Mouse (Mus musculus): ENCODE measurements around the gene Adamts6. TPM values are rescaled to one million over a fixed set of nuclear protein-coding genes. Genes with fewer than 3 reads are reported as not detected.

Adamts6 gene
- polyA plus RNA-seq, 1 experiment = 0.02 TPM

DNA sequence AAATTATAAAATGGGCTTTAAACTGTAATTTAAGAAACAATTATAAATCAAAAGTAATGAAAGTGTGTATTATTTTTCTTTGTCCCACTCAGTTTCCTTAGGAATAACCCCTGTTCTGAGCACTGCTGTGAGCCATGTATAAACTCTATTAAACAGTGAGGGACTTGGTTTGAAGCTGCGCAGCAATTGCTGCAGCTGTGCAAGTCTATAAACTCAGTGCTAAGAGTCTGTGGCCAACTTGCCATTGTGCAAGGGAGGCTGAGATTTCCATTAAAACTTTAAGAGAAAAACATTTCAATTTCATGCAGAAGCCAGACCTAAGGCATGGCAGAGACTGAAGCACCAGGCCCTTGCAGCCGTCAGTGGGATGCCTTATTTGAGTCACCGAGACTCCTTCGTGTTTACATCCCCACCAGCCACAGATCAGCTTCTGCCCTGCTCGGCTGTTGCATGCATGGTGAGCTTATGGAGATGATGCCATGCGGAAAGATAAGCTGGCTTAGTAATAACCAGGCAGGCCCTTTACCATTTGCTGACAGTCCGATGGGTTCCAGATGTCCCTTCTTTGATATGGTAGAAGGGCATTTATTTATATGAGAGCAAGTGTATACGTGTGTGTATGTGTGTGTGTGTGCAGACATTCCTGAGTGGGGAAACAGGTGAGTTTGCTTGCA, 206.7 kb downstream of the Adamts6 start:
- Histone ChIP-seq H3K4me1 (no peaks in the 10 kb centered on the region), H3K9me3 (no peaks in the 10 kb centered on the region), H3K36me3 (replicated peaks; ENCODE audit: low read length) (peaks cover 21% of the 10 kb centered on the region), H3K4me3 (replicated peaks) (no peak overlapping the region), H3K27me3 (replicated peaks) (no peaks in the 10 kb centered on the region)
- TF ChIP-seq GATA1 (IDR thresholded peaks at IDR 0.05; ENCODE audit: borderline replicate concordance, low read length) (no peak), FLI1 (IDR thresholded peaks at IDR 0.05; ENCODE audit: low read length) (no peak)

DNA sequence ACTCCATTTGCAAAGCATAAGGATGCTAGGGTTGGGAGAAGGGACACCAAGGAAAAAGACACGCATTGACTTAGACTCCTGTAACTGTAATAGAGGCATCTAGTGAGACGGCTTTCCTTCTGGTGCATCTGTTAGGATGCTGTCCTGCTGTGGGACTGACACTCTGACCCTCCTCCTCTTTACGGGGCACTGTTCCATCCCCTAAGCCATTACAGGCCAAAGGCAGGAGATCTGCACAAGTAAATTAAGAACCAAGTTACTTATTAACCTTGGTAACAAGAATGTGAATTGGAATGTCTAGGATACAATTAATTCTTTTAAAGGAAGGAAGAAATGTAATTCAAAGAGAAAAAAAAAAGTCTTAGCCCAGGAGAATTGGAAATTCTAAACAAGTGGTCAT, 210.0 kb downstream of the Adamts6 start:
- Histone ChIP-seq H3K36me3 (replicated peaks; ENCODE audit: low read length) (peaks cover 21% of the 10 kb centered on the region), H3K27me3 (replicated peaks) (no peaks in the 10 kb centered on the region), H3K4me1 (no peaks in the 10 kb centered on the region), H3K4me3 (replicated peaks) (no peak overlapping the region), H3K9me3 (no peaks in the 10 kb centered on the region)
- no peak for TF ChIP-seq FLI1 (IDR thresholded peaks at IDR 0.05; ENCODE audit: low read length)
- TF ChIP-seq GATA1 (IDR thresholded peaks at IDR 0.05; ENCODE audit: borderline replicate concordance, low read length) = no peak

DNA sequence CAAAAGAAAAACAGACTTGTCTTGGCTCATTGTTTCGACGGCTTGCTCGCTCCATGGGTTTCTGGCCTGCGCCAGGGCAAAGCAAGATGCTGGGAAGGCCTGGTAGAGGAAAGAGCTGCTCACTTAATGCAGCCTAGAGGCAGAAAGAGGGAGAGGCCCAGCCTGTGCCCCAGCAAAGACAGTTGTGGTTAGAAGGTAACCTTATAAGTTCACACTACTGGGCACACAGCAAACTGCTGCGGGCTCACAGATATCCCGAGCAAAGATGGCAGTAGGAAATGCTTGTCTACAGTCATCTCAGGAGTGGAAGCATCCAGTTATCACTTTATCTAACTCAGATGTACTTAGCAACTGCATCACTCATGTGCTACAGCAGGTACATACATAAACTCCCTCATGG, 211.0 kb downstream of the Adamts6 start:
- Histone ChIP-seq H3K9me3 (no peaks in the 10 kb centered on the region), H3K4me1 (no peaks in the 10 kb centered on the region), H3K4me3 (replicated peaks) (no peak overlapping the region), H3K36me3 (replicated peaks; ENCODE audit: low read length) (peaks cover 18% of the 10 kb centered on the region), H3K27me3 (replicated peaks) (no peaks in the 10 kb centered on the region)
- TF ChIP-seq FLI1 (IDR thresholded peaks at IDR 0.05; ENCODE audit: low read length) (no peak), GATA1 (IDR thresholded peaks at IDR 0.05; ENCODE audit: borderline replicate concordance, low read length) (no peak)

DNA sequence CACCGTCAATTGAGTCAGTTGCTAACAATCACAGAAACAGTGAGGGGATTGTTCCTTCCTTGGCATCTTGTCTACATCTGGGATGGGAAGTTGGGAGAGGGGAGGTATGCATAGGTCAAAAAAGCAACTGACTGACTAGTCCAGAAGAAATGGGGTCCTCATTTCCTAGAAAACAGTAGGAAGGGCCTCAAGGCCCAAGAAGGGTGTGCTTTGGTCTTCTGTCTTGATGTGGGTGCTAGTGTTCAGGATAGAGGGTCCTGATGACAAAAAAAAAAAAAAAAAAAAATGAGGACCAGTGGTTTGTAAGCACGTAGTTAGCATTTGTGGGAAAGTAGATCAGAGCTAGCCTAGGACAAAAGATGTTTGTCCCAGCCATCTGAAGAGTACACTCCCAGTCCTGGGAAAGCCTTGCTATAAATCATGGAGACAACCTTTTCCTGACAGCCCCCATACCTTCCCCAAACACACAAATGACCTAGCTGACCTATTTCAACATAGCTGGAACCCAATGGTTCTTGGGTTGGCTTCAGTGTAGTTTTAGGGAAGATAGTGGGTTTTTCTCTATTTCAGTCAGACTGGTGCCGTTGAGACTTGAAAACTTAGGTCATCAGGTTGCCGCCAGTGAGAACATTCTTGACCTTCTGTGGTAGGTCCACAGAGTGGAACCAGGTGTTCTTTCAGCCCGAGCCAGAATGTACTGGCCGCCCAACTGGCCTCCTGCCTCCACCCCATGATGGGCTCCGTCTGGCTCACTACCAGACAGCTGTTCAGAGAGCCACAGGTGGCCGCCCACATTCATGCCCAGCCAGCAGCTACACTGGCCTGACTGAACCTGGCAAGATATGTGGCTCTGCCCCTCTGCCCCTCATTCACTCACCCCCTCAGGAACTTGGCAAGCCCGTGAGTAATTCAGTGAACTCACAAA, 211.7 kb downstream of the Adamts6 start:
- H3K9me3 ChIP-seq = no peaks in the 10 kb centered on the region
- H3K27me3 ChIP-seq (replicated peaks) = no peaks in the 10 kb centered on the region
- H3K36me3 ChIP-seq (replicated peaks; ENCODE audit: low read length) = peaks cover 13% of the 10 kb centered on the region
- no peak overlapping the region for H3K4me3 ChIP-seq (replicated peaks)
- TF ChIP-seq FLI1 (IDR thresholded peaks at IDR 0.05; ENCODE audit: low read length) (no peak), GATA1 (IDR thresholded peaks at IDR 0.05; ENCODE audit: borderline replicate concordance, low read length) (no peak)
- H3K4me1 ChIP-seq = peaks cover 4% of the 10 kb centered on the region

DNA sequence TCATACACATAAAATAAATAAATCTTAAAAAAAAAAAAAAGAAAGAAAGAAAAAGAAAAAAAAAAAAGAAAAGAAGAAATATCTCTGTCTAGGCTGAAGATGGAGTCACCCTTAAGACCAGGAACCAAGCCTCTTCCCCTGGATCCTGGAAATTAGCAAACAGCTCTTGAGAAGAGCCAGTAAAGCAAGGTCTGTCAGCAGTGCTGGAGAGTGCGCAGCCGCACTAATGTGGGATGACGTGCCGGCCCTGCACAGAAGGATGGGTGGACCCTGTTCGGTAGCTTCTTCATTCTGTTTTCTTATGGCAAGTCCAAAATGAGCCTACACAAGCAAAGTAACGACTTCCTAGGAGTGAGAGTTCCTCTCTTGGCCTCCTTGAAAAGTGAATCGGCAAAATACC, 214.8 kb downstream of the Adamts6 start:
- no peaks in the 10 kb centered on the region for H3K27me3 ChIP-seq (replicated peaks)
- H3K4me1 ChIP-seq = peaks cover 16% of the 10 kb centered on the region
- no peak overlapping the region for H3K4me3 ChIP-seq (replicated peaks)
- no peak for TF ChIP-seq FLI1 (IDR thresholded peaks at IDR 0.05; ENCODE audit: low read length)
- H3K9me3 ChIP-seq = no peaks in the 10 kb centered on the region
- H3K36me3 ChIP-seq (replicated peaks; ENCODE audit: low read length) = no peaks in the 10 kb centered on the region

DNA sequence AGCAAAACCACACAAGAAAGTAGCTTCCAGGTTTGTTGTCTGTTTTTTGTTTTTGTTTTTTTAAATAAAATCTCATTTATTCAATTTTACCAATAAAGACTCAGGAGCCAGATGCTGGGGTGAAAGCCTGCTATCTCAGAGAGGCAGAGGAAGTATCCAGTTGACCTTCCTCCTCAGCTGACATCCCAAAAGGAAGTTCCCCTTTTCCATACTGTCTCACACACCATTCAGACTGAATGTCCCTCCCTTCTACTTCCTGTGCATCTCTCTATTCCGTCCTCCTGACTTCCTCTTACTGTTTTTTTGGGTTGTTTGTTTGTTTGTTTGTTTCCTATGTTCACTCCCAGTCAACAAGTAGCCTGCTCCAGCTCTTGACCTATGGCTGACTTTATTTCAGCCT, 216.4 kb downstream of the Adamts6 start:
- Histone ChIP-seq H3K4me1 (peaks cover 17% of the 10 kb centered on the region), H3K4me3 (replicated peaks) (no peak overlapping the region), H3K36me3 (replicated peaks; ENCODE audit: low read length) (no peaks in the 10 kb centered on the region), H3K27me3 (replicated peaks) (no peaks in the 10 kb centered on the region), H3K9me3 (no peaks in the 10 kb centered on the region)
- TF ChIP-seq GATA1 (IDR thresholded peaks at IDR 0.05; ENCODE audit: borderline replicate concordance, low read length) (no peak), FLI1 (IDR thresholded peaks at IDR 0.05; ENCODE audit: low read length) (no peak)

DNA sequence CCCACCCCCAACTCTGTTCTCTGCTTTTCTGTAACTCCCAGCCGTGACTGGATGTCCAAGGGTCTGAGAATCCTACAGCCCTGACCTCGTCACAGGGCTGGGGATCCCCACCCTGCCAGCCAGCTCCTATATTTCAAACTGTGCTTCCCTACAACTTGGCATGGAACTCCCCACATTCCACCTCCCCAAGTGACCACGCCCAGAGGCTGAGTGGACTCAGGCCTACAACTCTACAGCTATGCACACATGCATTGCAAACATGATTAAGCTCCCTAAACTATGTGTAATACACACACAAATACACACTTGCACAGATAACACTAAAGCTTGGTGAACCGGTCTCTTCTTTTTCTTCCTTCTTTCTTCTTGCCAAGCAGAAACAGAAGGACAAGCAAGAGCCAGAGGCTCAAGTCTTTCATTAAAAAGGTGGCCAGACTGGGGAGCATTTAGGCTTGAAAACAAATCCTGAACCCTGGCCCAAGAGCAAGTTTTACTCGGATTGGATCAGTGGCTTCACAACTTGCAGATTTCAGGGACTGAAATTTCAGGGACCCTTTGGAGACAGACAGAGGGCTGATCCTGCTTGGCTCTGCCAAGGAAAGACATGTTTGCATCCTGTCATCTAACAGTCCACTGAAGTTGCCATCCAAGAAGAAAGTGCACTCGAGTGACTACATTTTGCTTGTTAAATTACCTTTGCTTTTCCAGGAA, 218.7 kb downstream of the Adamts6 start:
- H3K4me1 ChIP-seq = peaks cover 17% of the 10 kb centered on the region
- no peak for TF ChIP-seq GATA1 (IDR thresholded peaks at IDR 0.05; ENCODE audit: borderline replicate concordance, low read length)
- TF ChIP-seq FLI1 (IDR thresholded peaks at IDR 0.05; ENCODE audit: low read length) = no peak
- no peaks in the 10 kb centered on the region for H3K9me3 ChIP-seq
- H3K36me3 ChIP-seq (replicated peaks; ENCODE audit: low read length) = no peaks in the 10 kb centered on the region
- H3K27me3 ChIP-seq (replicated peaks) = peaks cover 7% of the 10 kb centered on the region
- no peak overlapping the region for H3K4me3 ChIP-seq (replicated peaks)

DNA sequence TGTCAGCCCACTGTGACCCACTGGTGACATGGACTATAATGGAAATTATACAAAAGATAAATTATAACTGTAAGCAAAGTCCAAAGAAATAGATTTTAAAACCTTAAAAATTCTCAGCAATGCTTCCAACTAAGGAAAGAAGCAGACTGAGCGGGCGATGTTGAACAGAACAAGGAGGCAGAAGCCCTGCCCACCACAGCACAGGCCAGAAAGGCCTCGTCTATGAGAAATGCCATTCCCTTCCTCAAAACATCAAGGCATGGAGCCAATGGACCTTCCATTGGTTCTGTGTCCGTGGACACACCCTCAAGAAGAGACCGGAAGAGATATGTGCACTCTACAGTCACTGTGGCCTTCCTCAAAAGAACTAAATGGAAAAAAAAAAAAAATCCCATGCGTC, 220.0 kb downstream of the Adamts6 start:
- Histone ChIP-seq H3K27me3 (replicated peaks) (peaks cover 8% of the 10 kb centered on the region), H3K36me3 (replicated peaks; ENCODE audit: low read length) (no peaks in the 10 kb centered on the region)
- TF ChIP-seq GATA1 (IDR thresholded peaks at IDR 0.05; ENCODE audit: borderline replicate concordance, low read length) (no peak), FLI1 (IDR thresholded peaks at IDR 0.05; ENCODE audit: low read length) (no peak)

DNA sequence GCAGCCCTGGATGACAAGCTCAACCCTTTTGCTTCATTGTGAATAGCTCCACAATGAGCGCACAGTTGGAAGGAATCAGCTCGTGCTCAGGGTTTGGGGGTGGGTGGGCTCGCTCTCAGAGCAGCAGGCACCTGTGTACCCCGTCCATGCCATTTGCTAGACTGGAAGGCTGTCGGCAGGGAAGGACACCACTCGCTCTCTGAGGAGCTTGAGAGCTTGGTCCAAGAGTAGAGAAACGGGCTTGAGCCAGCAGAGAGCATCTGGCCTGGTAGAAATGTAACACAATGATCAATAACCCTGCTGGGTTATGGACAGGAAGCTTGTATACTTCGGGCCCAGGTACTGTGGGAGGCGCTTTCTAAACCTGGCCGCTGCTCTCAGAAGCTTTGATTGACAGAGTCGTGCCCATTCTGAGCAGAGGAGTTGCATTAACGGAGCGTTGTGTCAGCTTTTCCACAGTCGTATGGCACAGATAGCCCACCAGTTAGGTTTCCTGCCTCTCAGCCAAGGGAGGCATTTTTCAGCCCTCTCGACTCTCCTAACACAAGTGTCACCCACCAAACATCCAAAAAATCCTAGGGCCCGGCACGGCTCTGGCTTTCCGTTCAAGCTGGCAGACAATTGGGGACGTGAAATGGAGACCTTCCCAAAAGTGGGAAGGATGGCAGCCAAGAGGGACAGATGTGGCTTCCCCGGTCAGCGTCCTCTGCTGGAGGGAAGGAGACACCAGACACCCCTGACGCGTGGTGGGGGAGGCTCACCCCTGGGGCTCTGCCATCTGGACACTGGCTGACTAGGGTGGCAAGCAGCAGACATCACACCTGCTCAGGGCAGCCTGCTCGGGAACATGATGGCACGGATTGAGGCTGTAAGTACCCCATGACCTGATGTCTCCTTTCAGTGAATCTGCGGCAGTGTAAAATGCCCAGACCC, 222.2 kb downstream of the Adamts6 start:
- no peaks in the 10 kb centered on the region; the same call in 1 of the 2 replicates for H3K9me3 ChIP-seq
- H3K27me3 ChIP-seq (replicated peaks) = peaks cover 10% of the 10 kb centered on the region
- peak overlapping the region; percentile 21 for H3K4me3 ChIP-seq (replicated peaks)
- H3K4me1 ChIP-seq = peaks cover 11% of the 10 kb centered on the region
- H3K36me3 ChIP-seq (replicated peaks; ENCODE audit: low read length) = no peaks in the 10 kb centered on the region
- TF ChIP-seq FLI1 (IDR thresholded peaks at IDR 0.05; ENCODE audit: low read length) (no peak), GATA1 (IDR thresholded peaks at IDR 0.05; ENCODE audit: borderline replicate concordance, low read length) (no peak)

More for the DNA sequence above, 220.0 kb downstream of the Adamts6 start:
- Histone ChIP-seq H3K9me3 (no peaks in the 10 kb centered on the region), H3K4me1 (peaks cover 17% of the 10 kb centered on the region), H3K4me3 (replicated peaks) (no peak overlapping the region)

Measured in megakaryocyte, embryonic 14.5 days (primary cell).